Mouse (Mus musculus) forelimb bud, embryonic 11.5 days (tissue): ENCODE data around the gene Bex2.
"Not testable (repeated sequence)": the region's sequence is repeated elsewhere in the genome, so short reads cannot be mapped to it uniquely, and the experiment has no call there.

Experiments
- DNase-seq: peaks from one replicate; pipeline ENCODE4 v3.0.0-alpha.2; 2012; ENCODE audit warnings: low read depth, low spot score

Gene Bex2

GRCm38 (mm10) chrX:136068020-136068419 is at the start of gene Bex2:
TSS of gene Bex2 (minus strand) at chrX:136068236.
- not testable (repeated sequence) for DNase-seq

- peak; percentile 85 for DNase-seq
Measured at GRCm38 (mm10) chrX:136115419-136115961, 47.5 kb upstream of the Bex2 start.

DNA sequence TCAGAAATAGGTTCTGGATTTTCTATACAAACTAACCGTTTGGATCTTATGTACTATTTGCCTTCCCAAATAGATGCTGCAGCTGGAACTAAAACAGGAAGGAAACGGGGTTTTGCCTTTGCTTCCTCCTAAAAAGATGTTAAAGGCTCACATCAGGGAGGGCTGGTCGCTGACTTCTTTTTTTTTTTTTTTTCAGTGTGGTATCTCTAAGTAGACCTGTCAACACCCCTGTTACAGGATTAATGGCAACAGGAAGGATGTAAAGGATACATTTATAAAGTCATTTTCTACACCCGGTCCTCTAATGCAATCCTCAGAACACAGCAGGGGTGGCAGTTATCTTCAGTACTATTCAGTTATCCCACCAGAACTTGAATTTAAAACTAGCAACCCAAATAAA is 47.0 kb upstream of the Bex2 start:
- no peak for DNase-seq

GRCm38 (mm10) chrX:136107942-136108341 is 39.9 kb upstream of the Bex2 start:
- DNase-seq: peak; percentile 38

- no peak for DNase-seq
Measured at GRCm38 (mm10) chrX:136104724-136105088, 36.7 kb upstream of the Bex2 start.

- DNase-seq: no peak
Measured at GRCm38 (mm10) chrX:136104046-136104723, 36.1 kb upstream of the Bex2 start.

DNA sequence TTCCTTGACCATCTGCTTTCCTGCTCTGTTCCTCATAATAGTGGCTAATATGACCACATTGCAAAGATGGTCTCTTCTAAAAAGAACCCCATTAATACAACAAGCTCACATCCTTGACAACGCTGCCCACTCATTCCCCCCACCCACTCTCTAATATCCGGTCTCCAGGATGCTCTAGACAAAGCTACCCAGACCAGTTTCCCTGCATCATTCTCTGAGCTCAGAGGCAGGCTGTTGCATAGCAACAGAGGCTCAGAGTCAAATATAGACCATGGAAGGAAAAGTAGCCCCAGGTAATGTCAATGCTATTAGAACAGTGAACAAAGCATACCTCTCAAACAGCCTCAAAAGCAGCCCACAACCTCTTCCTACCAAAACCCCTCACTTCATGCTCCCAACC is 26.4 kb upstream of the Bex2 start:
- no peak for DNase-seq

DNA sequence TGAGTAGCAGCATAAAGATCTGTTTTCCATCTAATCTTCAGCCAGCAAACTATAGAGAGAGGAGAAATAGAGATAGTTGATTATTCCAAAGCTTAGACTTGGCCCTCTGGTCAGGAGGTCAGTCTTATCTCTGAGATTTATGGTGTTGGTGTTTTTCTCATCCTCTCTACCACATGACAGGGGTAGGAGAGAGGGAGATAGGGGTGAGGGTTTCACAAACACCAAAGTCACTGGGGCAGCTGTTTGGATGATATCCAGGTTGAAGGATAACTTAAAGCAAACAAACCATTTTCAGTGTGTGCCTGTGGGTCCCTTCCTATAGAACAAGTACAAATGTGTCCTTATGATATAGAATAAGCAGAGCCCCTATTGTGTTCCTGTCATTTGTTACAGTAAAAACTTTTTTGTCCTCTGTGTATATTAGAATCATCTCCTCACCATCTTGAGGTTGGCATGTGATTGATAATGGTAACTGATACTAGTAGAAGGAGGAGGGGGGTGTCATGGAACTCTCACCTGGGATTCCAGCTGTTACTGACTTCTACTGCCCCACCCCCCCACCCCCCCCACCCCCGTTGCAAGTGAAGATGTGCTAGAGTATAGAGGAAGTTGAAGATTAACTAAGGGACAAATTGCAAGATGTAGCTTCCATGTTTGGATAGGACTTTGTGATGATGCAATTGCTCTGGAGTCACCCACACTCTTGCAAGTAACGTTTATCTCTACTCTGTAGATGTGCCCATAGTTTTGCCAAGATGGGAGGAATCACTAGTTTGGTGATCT is 24.7 kb upstream of the Bex2 start:
- no peak for DNase-seq

GRCm38 (mm10) chrX:136085155-136085554 is 17.1 kb upstream of the Bex2 start, which contains the start of gene Nxf3:
TSS of gene Nxf3 (minus strand) at chrX:136085255.
- no peak for DNase-seq

- DNase-seq: peak; percentile 57
Measured at GRCm38 (mm10) chrX:136067201-136067991, 640 bp downstream of the Bex2 start.

- no peak for DNase-seq
Measured at GRCm38 (mm10) chrX:136060698-136061097, 7.3 kb downstream of the Bex2 start.

GRCm38 (mm10) chrX:136051219-136051618 is 16.8 kb downstream of the Bex2 start:
- DNase-seq: no peak

DNA sequence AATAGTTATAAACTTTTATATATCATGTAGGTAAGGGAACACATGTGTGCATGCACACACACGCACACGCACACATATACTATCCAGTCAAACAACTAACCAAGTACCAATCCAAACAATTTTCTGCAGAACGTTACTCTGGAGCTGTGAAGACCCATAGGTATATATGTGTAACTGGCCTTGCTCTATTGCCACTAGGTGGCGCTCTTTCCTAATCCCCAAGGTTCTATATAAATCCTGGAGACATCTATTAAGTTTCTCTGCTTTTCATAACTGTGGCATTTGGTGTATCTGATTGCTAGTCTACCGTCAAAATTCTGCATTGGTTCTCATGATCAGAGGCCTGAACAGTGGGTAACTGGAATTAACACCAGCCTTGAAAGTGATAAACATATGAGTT is 20.5 kb downstream of the Bex2 start:
- peak; percentile 73 for DNase-seq

DNA sequence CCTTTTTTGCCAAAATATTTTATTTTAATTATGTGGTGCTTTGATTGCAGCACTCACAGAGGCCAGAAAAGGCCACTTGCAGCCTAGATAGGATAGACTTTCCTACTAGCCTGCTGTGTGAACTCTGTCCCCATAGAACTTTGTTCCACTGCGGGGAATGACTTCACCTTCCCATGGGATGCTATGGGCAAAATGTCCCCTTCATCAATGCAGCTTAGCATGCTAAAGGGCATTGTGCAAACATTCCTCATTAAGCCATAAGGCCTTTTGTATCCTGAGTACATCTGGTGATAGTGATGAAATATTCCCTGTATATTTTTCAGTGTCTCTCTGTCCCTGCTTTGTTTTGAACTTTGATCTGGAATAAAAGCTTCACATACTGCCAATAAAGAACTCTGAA is 24.3 kb downstream of the Bex2 start:
- DNase-seq: no peak

DNA sequence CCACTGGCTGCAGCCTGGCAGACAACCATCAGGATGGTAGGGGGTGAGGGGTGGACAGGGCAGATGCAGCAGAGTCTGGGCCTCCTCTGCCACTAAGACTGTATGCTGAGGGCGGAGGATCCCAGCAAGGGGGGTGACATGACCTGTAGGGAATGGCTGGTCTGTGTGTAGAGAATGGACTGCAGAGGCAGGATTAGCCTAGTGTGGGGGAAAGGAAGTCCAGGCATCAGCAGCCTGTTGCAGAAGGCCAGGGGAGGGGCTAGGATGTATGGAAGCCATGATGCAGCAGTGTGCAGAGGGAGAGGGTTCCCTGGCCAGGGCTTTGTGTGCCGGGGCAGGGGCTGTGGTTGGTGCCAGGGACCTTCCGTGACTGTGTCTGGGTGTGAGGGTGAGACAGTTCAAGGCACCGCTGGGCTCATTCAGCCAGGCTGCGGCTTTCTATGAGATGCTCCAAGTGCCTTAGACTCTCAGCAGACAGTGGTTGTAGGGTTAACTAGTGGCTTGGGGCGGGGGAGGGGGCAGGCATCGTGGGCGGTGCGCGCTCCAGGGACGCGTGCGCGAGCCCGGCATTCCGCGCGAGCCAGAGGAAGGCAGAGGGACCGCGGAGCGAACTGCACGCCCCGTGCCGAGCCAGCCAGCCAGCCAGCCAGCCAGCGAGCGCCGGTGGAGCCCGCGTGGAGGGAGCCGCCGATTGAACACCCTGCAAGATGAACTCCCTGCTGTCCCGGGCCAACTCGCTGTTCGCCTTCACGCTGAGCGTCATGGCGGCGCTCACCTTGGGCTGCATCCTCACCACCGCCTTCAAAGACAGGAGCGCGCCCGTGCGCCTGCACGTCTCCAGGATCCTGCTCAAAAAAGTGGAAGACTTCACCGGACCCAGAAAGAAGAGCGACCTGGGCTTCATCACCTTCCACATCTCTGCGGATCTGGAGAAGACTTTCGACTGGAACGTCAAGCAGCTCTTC is 35.0 kb downstream of the Bex2 start, which contains the start of gene Arxes1:
Gene Arxes1 (plus strand): TSS at position 569 of the 965 bp plus-strand sequence.
- DNase-seq: peak; percentile 11

DNA sequence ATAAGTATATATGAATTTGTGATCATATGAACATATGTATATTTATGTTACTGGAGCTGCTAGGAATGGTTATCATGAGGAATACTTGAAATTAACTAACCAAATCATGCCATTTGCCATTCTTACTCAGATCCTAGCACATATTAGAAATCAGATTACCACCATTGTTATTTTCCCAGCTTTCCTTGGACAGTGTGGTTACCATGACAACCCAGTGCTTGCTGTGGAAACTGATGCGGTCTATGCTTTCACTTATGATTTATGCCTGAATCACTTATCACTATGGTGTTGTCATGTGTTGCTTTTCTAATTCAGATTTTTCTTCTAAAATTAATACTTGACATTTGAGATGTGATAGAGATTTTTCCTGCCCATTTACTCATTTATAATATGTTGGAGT is 37.7 kb downstream of the Bex2 start:
- no peak for DNase-seq
